Mouse (Mus musculus): ENCODE measurements around the gene Slc43a3. TPM values are rescaled to one million over a fixed set of nuclear protein-coding genes. Genes with fewer than 3 reads are reported as not detected.

The Slc43a3 gene
- polyA plus RNA-seq, 1 experiment from 2014 or later, result 11.3 TPM

GRCm38 (mm10) chr2:85007729-85008128 lies 71.3 kb downstream of the Slc43a3 start:
- no peak for ATAC-seq (ENCODE audit: low FRiP score)
- no peaks in the 10 kb centered on the region for H3K27me3 ChIP-seq
- no peaks in the 10 kb centered on the region for H3K36me3 ChIP-seq (replicated peaks)
- H3K9ac ChIP-seq, result no peak overlapping the region
- H3K4me3 ChIP-seq (replicated peaks), result no peak overlapping the region
- no peak overlapping the region for H3K4me2 ChIP-seq
- H3K9me3 ChIP-seq, result no peaks in the 10 kb centered on the region
- no peak overlapping the region for H3K27ac ChIP-seq
- WGBS, result 20% methylated on average over 4 of the region's 4 CpGs
- no peaks in the 10 kb centered on the region for H3K4me1 ChIP-seq

Small RNAs within 50 kb of the gene (microRNA-seq; reads per million reads assigned to microRNA genes)
- not detected for gene Gm24332

Other genes with a start within 250 kb of the Slc43a3 start
- 28.1 and 31.4 TPM in 2 replicates for gene Zdhhc5, start 221.4 kb upstream of the Slc43a3 start, polyA plus RNA-seq (2016; fragmentation: Nextera tagmentation; extraction: Ambion mirVana)
- 39.9 and 40.7 TPM in 2 replicates for gene Clp1, start 209.2 kb upstream of the Slc43a3 start, polyA plus RNA-seq (2016; fragmentation: Nextera tagmentation; extraction: Ambion mirVana)
- 18.7 and 19.6 TPM in 2 replicates for gene Ypel4, start 202.5 kb upstream of the Slc43a3 start, polyA plus RNA-seq (2016; fragmentation: Nextera tagmentation; extraction: Ambion mirVana)
- gene Gm19426, start 192.9 kb upstream of the Slc43a3 start, polyA plus RNA-seq (2016; fragmentation: Nextera tagmentation; extraction: Ambion mirVana), result 9.4 and 10.2 TPM in 2 replicates
- gene Serping1, start 161.1 kb upstream of the Slc43a3 start, polyA plus RNA-seq (2016; fragmentation: Nextera tagmentation; extraction: Ambion mirVana), result 27.6 and 30.3 TPM in 2 replicates
- gene Ube2l6, start 137.8 kb upstream of the Slc43a3 start, polyA plus RNA-seq (2016; fragmentation: Nextera tagmentation; extraction: Ambion mirVana), result 30.0 and 30.5 TPM in 2 replicates
- gene Smtnl1, start 113.9 kb upstream of the Slc43a3 start, polyA plus RNA-seq (2016; fragmentation: Nextera tagmentation; extraction: Ambion mirVana), result not detected in 2 replicates
- gene Timm10, start 109.6 kb upstream of the Slc43a3 start, polyA plus RNA-seq (2016; fragmentation: Nextera tagmentation; extraction: Ambion mirVana), result 36.7 and 42.3 TPM in 2 replicates
- 11.4 and 14.4 TPM in 2 replicates for gene Slc43a1, start 97.7 kb upstream of the Slc43a3 start, polyA plus RNA-seq (2016; fragmentation: Nextera tagmentation; extraction: Ambion mirVana)
- 5.2 and 7.9 TPM in 2 replicates for gene Rtn4rl2, start 49.9 kb upstream of the Slc43a3 start, polyA plus RNA-seq (2016; fragmentation: Nextera tagmentation; extraction: Ambion mirVana)
- not detected in 2 replicates for gene Prg2, start 43.9 kb downstream of the Slc43a3 start, polyA plus RNA-seq (2016; fragmentation: Nextera tagmentation; extraction: Ambion mirVana)
- not detected in 2 replicates for gene Prg3, start 51.6 kb downstream of the Slc43a3 start, polyA plus RNA-seq (2016; fragmentation: Nextera tagmentation; extraction: Ambion mirVana)
- 309 and 322 TPM in 2 replicates for gene Ssrp1, start 100.7 kb downstream of the Slc43a3 start, polyA plus RNA-seq (2016; fragmentation: Nextera tagmentation; extraction: Ambion mirVana)
- gene P2rx3, start 100.9 kb downstream of the Slc43a3 start, polyA plus RNA-seq (2016; fragmentation: Nextera tagmentation; extraction: Ambion mirVana), result 1.4 and 1.6 TPM in 2 replicates
- 38.3 and 39.7 TPM in 2 replicates for gene Tnks1bp1, start 111.4 kb downstream of the Slc43a3 start, polyA plus RNA-seq (2016; fragmentation: Nextera tagmentation; extraction: Ambion mirVana)
- 27.7 and 28.1 TPM in 2 replicates for gene Aplnr, start 199.6 kb downstream of the Slc43a3 start, polyA plus RNA-seq (2016; fragmentation: Nextera tagmentation; extraction: Ambion mirVana)

Data from forebrain, embryonic 12.5 days (tissue).